ENCODE assay signal across 28 mouse cellular contexts in the genomic region with DNA sequence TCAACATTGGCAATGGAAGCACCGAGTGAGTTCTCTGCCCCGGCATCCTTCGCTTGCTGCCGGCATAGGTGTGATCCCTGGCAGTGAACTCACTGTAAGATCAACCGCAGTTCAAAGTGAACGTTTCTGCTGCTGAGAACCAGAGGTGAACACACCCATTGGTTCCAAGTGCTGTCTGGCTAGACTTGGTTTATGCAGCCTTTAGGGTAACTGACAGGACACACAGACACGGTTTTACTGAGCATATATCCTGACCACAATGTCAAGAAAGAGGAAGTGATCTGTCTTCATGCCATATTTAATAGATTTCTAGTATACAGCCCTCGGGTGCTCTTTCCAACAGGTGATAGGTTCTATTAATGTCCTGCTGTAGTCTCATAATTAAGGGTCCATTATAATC.
DNase-seq lines count a peak whose midpoint lies in the region; ATAC-seq and TF ChIP-seq lines count a peak whose summit lies in the region.
"Had no signal": no experiment of that assay in that cellular context is flagged by ENCODE, and none has a peak within 500 bp of the region (broad histone marks: within the 10 kb centered on the region; RNA-seq: fewer than 3 reads in every experiment).

No protein-coding gene starts in this region.

- no peak overlapping the region for H3K4me3 ChIP-seq in MEL (ENCODE audit: control insufficient read depth in 1 of 2, insufficient read depth in 1 of 2, low read depth in 2 of 2, low read length in 2 of 2)
- H3K4me3 ChIP-seq in thymus, adult 2 months (ENCODE audit: control insufficient read depth, insufficient read depth, low read length): no peak overlapping the region
- no peak overlapping the region for H3K4me3 ChIP-seq in forebrain, embryonic 10.5 days
- H3K4me3 ChIP-seq: embryonic facial prominence, embryonic 12.5 days; hindbrain, embryonic 13.5 days; megakaryocyte, embryonic 14.5 days; midbrain, embryonic 13.5 days; neural tube, embryonic 13.5 days had no signal

- peak; percentile 80 for DNase-seq in spleen, postnatal 36 days (ENCODE audit: low spot score in 2 of 2)
- no peak for DNase-seq in spleen, postnatal 4 days (ENCODE audit: low spot score in 2 of 2)
- DNase-seq in MEL (ENCODE audit: low read depth, low spot score): peak; percentile 87
- no peak for DNase-seq in thymus, postnatal 25 days
- no peak for DNase-seq in thymus, adult 2 months
- DNase-seq in forebrain, embryonic 10.5 days (ENCODE audit: extremely low spot score, low spot score): no peak
- DNase-seq: adrenal gland, postnatal 10 days; cerebellum, adult 8-10 months; cerebellum, postnatal 25 days; gastrocnemius, postnatal 10 days; heart, postnatal 14 days; kidney, adult 8-10 months; kidney, postnatal 4 days; liver; lung, embryonic 14.5 days; lung, postnatal 14 days; right cerebral cortex, postnatal 14 days; thymus, postnatal 36 days had no signal

- no peaks in the 10 kb centered on the region for H3K9me3 ChIP-seq in MEL (replicated peaks; ENCODE audit: insufficient read depth, low read length)
- H3K9me3 ChIP-seq in forebrain, embryonic 10.5 days: no peaks in the 10 kb centered on the region
- H3K9me3 ChIP-seq: embryonic facial prominence, embryonic 12.5 days; hindbrain, embryonic 13.5 days; megakaryocyte, embryonic 14.5 days; midbrain, embryonic 13.5 days; neural tube, embryonic 13.5 days had no signal

- H3K79me2 ChIP-seq in MEL (ENCODE audit: control insufficient read depth, insufficient read depth, low read length, poor library complexity): no peaks in the 10 kb centered on the region

- peaks cover 0 to 31% of the 10 kb centered on the region in 2 experiments; a peak in 2 of 4 replicates for H3K36me3 ChIP-seq in MEL (ENCODE audit: control insufficient read depth in 1 of 2, insufficient read depth in 2 of 2, low read length in 2 of 2)
- no peaks in the 10 kb centered on the region for H3K36me3 ChIP-seq in thymus, adult 2 months (ENCODE audit: control insufficient read depth, insufficient read depth, low read length)
- no peaks in the 10 kb centered on the region for H3K36me3 ChIP-seq in forebrain, embryonic 10.5 days (replicated peaks)
- H3K36me3 ChIP-seq: embryonic facial prominence, embryonic 12.5 days; hindbrain, embryonic 13.5 days; midbrain, embryonic 13.5 days; neural tube, embryonic 13.5 days had no signal

- peak; percentile 74 for ATAC-seq in megakaryocyte, adult 5-6 weeks (ENCODE audit: poor library complexity, severe bottlenecking)
- ATAC-seq: forebrain, embryonic 16.5 days; intestine, embryonic 16.5 days; midbrain, embryonic 13.5 days had no signal

- TF ChIP-seq EP300 in MEL (IDR thresholded peaks at IDR 0.05; ENCODE audit: low read depth in 1 of 2, low read length in 2 of 2): peak; percentile 67 to 69; a peak in 3 of 4 replicates

- H3K4me1 ChIP-seq in MEL (ENCODE audit: control insufficient read depth in 1 of 2, insufficient read depth in 2 of 2, low read length in 2 of 2): peaks cover 20 to 22% of the 10 kb centered on the region in 2 experiments
- no peaks in the 10 kb centered on the region for H3K4me1 ChIP-seq in thymus, adult 2 months (replicated peaks; ENCODE audit: control insufficient read depth, insufficient read depth, low read length)
- peaks cover 22% of the 10 kb centered on the region for H3K4me1 ChIP-seq in forebrain, embryonic 10.5 days
- H3K4me1 ChIP-seq: embryonic facial prominence, embryonic 12.5 days had no signal

- TF ChIP-seq RAD21 in MEL (IDR thresholded peaks at IDR 0.05; ENCODE audit: low read depth, low read length): no peak

- peak overlapping the region; percentile 53 for H3K27ac ChIP-seq in MEL (ENCODE audit: control insufficient read depth, low read depth, low read length)
- no peak overlapping the region for H3K27ac ChIP-seq in thymus, adult 2 months (ENCODE audit: control insufficient read depth, insufficient read depth, low read length)
- H3K27ac ChIP-seq in forebrain, embryonic 10.5 days: no peak overlapping the region
- H3K27ac ChIP-seq: embryonic facial prominence, embryonic 12.5 days; hindbrain, embryonic 13.5 days; kidney, postnatal 0 days; liver, embryonic 14.5 days; midbrain, embryonic 13.5 days; neural tube, embryonic 13.5 days had no signal

- H3K27me3 ChIP-seq in MEL (ENCODE audit: control insufficient read depth in 1 of 2, insufficient read depth in 2 of 2, low read length in 2 of 2): no peaks in the 10 kb centered on the region
- H3K27me3 ChIP-seq in thymus, adult 2 months (ENCODE audit: control insufficient read depth, insufficient read depth, low read length): no peaks in the 10 kb centered on the region
- H3K27me3 ChIP-seq in forebrain, embryonic 10.5 days (ENCODE audit: poor library complexity, severe bottlenecking): peaks cover 33% of the 10 kb centered on the region
- H3K27me3 ChIP-seq: embryonic facial prominence, embryonic 12.5 days; hindbrain, embryonic 13.5 days; megakaryocyte, embryonic 14.5 days; neural tube, embryonic 13.5 days had no signal

- peak overlapping the region; percentile 39 for H3K9ac ChIP-seq in MEL (ENCODE audit: control insufficient read depth, low read depth, low read length, poor library complexity, severe bottlenecking)
- H3K9ac ChIP-seq: embryonic facial prominence, embryonic 12.5 days; hindbrain, embryonic 13.5 days; liver, embryonic 14.5 days; lung, embryonic 14.5 days; midbrain, embryonic 13.5 days; neural tube, embryonic 13.5 days had no signal

- TF ChIP-seq CTCF in MEL (IDR thresholded peaks at IDR 0.05 in 2 of 3, conservative IDR thresholded peaks at IDR 0.05 in 1 of 3; ENCODE audit: control insufficient read depth in 1 of 3, insufficient read depth in 1 of 3, low read depth in 2 of 3, low read length in 3 of 3, poor library complexity in 1 of 3, severe bottlenecking in 1 of 3): no peak
- TF ChIP-seq CTCF in thymus, adult 2 months (IDR thresholded peaks at IDR 0.05; ENCODE audit: borderline replicate concordance, control insufficient read depth, extremely low read depth, insufficient read depth, low read length, poor library complexity): no peak

- no peak for TF ChIP-seq POLR2A in MEL (IDR thresholded peaks at IDR 0.05; ENCODE audit: control insufficient read depth in 1 of 2, insufficient read depth in 1 of 2, low read depth in 1 of 2, low read length in 2 of 2, poor library complexity in 1 of 2)
- no peak for TF ChIP-seq POLR2A in thymus, adult 2 months (IDR thresholded peaks at IDR 0.05; ENCODE audit: control insufficient read depth, extremely low read depth, insufficient read depth, low read length, poor library complexity)

- WGBS in thymus, adult 2 months: 14% methylated on average over 8 of the region's 8 CpGs
- 93% methylated on average over 8 of the region's 8 CpGs for WGBS in forebrain, embryonic 10.5 days

TF ChIP-seq in MEL, 35 proteins besides CTCF, POLR2A, EP300 and RAD21:
- no peak for TF ChIP-seq CHD1 (IDR thresholded peaks at IDR 0.05; ENCODE audit: low read depth, low read length)
- TF ChIP-seq ZNF384 (IDR thresholded peaks at IDR 0.05; ENCODE audit: low read depth, low read length): no peak
- no peak for TF ChIP-seq UBTF (IDR thresholded peaks at IDR 0.05; ENCODE audit: borderline replicate concordance, insufficient read depth, low read depth, low read length)
- TF ChIP-seq MYC (IDR thresholded peaks at IDR 0.05; ENCODE audit: low read depth, low read length): peak; percentile 52; the same call in 1 of the 2 replicates
- no peak for TF ChIP-seq CHD2 (IDR thresholded peaks at IDR 0.05; ENCODE audit: low read length)
- TF ChIP-seq HCFC1 (IDR thresholded peaks at IDR 0.05; ENCODE audit: low read depth, low read length): peak; percentile 35; the same call in 1 of the 2 replicates
- peak; percentile 58; the same call in 1 of the 2 replicates for TF ChIP-seq SIN3A (IDR thresholded peaks at IDR 0.05; ENCODE audit: low read length)
- TF ChIP-seq KAT2A (conservative IDR thresholded peaks at IDR 0.05; ENCODE audit: low read depth, low read length): no peak
- no peak for TF ChIP-seq POLR2AphosphoS2 (IDR thresholded peaks at IDR 0.05; ENCODE audit: low read length)
- peak; percentile 52; the same call in 1 of the 2 replicates for TF ChIP-seq MXI1 (IDR thresholded peaks at IDR 0.05; ENCODE audit: low read depth, low read length)
- TF ChIP-seq MYB (IDR thresholded peaks at IDR 0.05; ENCODE audit: low read depth, low read length): 0 out of 2 replicates have a peak, but pooled peaks have one; percentile 48
- TF ChIP-seq ZC3H11A (IDR thresholded peaks at IDR 0.05; ENCODE audit: low read depth, low read length): no peak
- TF ChIP-seq TBP (IDR thresholded peaks at IDR 0.05; ENCODE audit: low read depth, low read length): 0 out of 2 replicates have a peak, but pooled peaks have one; percentile 70
- no peak for TF ChIP-seq MAFK (IDR thresholded peaks at IDR 0.05; ENCODE audit: borderline replicate concordance, low read depth, low read length)
- TF ChIP-seq JUND (IDR thresholded peaks at IDR 0.05; ENCODE audit: low read depth, low read length): no peak
- no peak for TF ChIP-seq USF1 (IDR thresholded peaks at IDR 0.05; ENCODE audit: low read depth, low read length)
- no peak for TF ChIP-seq TCF12 (IDR thresholded peaks at IDR 0.05; ENCODE audit: low read depth, low read length)
- peak; percentile 53; the same call in 1 of the 2 replicates for TF ChIP-seq ETS1 (IDR thresholded peaks at IDR 0.05; ENCODE audit: low read depth, low read length)
- TF ChIP-seq RCOR1 (IDR thresholded peaks at IDR 0.05; ENCODE audit: low read depth, low read length): peak; percentile 68

Comparison
In these comparisons a context has a peak if more than half of its experiments do, and no peak if none do; other contexts are left out.
1. DNase-seq: peak in spleen, postnatal 36 days (2 of 2) and MEL (single experiment); none in spleen, postnatal 4 days (0 of 2), thymus, postnatal 25 days (single experiment), thymus, adult 2 months (single experiment) and forebrain, embryonic 10.5 days (single experiment).